Mouse (Mus musculus) lung, embryonic 14.5 days (tissue): ENCODE results near the gene Mto1. TPM values are rescaled to one million over a fixed set of nuclear protein-coding genes. Genes with fewer than 3 reads are reported as not detected.

Source experiments
- ATAC-seq: fragments of 200-750 bp; cut with Nextera tagmentation; 2 replicates; pipeline ENCODE4 v1.8.0; 2017; ENCODE audit warnings: mild to moderate bottlenecking, moderate TSS enrichment, moderate library complexity; ENCODE audit not compliant: insufficient read depth
- DNase-seq: peaks from one replicate; pipeline ENCODE4 v3.0.0-alpha.2; 2015
- H3K27ac ChIP-seq: fragments of 300-500 bp; sonication (generic); 2 replicates; pipeline ENCODE4 v1.5.1; 2014; ENCODE audit warnings: low read depth, mild to moderate bottlenecking, moderate library complexity
- H3K27me3 ChIP-seq: fragments of 300-500 bp; sonication (generic); 2 replicates; pipeline ENCODE4 v1.6.1; 2014; ENCODE audit warnings: low read length, control low read depth; ENCODE audit not compliant: insufficient read depth
- H3K36me3 ChIP-seq: fragments of 300-500 bp; sonication (generic); 2 replicates; pipeline ENCODE4 v1.6.1; 2014; ENCODE audit warnings: control low read depth; ENCODE audit not compliant: insufficient read depth
- H3K4me1 ChIP-seq: fragments of 300-500 bp; sonication (generic); 2 replicates; pipeline ENCODE4 v1.6.1; 2014; ENCODE audit warnings: antibody characterized with exemption, control low read depth; ENCODE audit not compliant: insufficient read depth
- H3K4me2 ChIP-seq: fragments of 300-500 bp; sonication (generic); 2 replicates; pipeline ENCODE4 v1.6.1; 2014; ENCODE audit warnings: mild to moderate bottlenecking
- H3K4me3 ChIP-seq: fragments of 300-500 bp; sonication (generic); 2 replicates; pipeline ENCODE4 v1.5.1; 2014; ENCODE audit warnings: low read depth, low read length
- H3K9ac ChIP-seq: fragments of 300-500 bp; sonication (generic); 2 replicates; pipeline ENCODE4 v1.6.1; 2014
- H3K9me3 ChIP-seq: fragments of 300-500 bp; sonication (generic); 2 replicates; pipeline ENCODE4 v1.6.1; 2016; ENCODE audit warnings: low read depth, low read length, control low read depth
- CTCF ChIP-seq: IDR thresholded peaks from 2 replicates; pipeline ENCODE4 v1.5.1; 2016; ENCODE audit warnings: antibody characterized with exemption, low read depth
- WGBS: fragments of 180-500 bp; shearing (Covaris S2); extraction: QIAGEN DNeasy Blood & Tissue Kit; methylation state at CpG from one replicate; pipeline ENCODE4 v1.1.7; 2014; 5-methylcytosine and 5-hydroxymethylcytosine counted together
- polyA plus RNA-seq: library from polyadenylated mRNA; unstranded; fragments of >200 nt; fragmentation: Nextera tagmentation; extraction: Ambion mirVana; gene quantifications from 2 replicates; pipeline ENCODE4 v1.2.1, GENCODE M21; 2014

Mto1 gene
- polyA plus RNA-seq: 25.0 and 26.8 TPM in 2 replicates

DNA sequence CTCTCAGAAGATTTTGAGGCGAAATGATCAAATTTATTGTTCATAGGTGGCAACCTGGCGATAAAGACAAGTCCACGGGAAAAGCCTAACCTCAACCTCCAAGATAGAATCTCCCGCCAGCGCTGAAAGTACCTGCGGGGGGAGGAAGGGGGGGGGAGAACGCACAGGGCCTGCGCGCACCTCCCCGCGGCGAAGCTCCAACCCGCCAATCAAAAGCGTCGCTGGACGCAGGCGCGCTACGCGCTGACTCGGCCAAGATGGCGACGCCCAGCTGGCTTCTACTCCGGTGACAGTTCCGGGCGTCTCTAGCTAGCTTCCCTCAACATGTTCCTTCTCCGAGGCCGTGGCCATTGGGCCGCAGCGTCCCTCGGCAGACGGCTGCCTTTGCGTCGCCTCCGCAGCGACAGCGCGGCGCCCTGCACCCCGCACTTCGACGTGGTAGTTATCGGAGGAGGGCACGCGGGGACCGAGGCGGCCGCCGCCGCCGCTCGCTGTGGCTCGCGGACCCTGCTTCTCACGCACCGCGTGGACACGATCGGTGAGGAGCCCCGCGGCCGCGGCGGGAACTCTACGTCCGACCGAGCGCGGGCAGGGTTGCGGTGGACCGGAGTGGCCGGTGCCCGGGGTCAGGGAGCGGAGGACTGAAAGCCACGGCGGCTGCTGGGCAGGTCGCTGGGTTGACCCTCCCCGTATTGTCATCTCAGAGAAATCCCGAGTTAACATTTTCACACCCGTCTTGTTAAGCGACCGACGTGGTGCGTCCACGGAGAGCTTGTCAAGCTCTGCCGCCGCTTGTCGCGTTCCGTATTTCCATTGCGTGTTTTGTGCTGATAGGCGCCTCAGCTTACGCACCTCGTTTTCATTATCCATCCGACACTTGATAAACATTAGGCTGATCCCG, at the start of gene Mto1, which contains the start of gene Gm17324:
TSS of gene Mto1 (plus strand) at position 236 of the 901 bp plus-strand sequence.
TSS of gene Gm17324 (minus strand) at position 814 of the 901 bp plus-strand sequence.
- Histone ChIP-seq H3K4me2 (peak within 1 kb of the TSS; percentile 80), H3K9me3 (no peaks in the 10 kb centered on the region), H3K36me3 (peaks cover 20% of the 10 kb centered on the region), H3K9ac (peak within 1 kb of the TSS; percentile 91), H3K27ac (peak within 1 kb of the TSS; percentile 92), H3K4me3 (peak within 1 kb of the TSS; percentile 99), H3K27me3 (peaks cover 24% of the 10 kb centered on the region), H3K4me1 (peaks cover 6% of the 10 kb centered on the region)
- peak; percentile 97 for DNase-seq
- 0 out of 2 replicates have a peak, but pooled peaks have one; percentile 3 for TF ChIP-seq CTCF
- WGBS: under 1% methylated on average over 95 of the region's 96 CpGs
- ATAC-seq: peak; percentile 94

DNA sequence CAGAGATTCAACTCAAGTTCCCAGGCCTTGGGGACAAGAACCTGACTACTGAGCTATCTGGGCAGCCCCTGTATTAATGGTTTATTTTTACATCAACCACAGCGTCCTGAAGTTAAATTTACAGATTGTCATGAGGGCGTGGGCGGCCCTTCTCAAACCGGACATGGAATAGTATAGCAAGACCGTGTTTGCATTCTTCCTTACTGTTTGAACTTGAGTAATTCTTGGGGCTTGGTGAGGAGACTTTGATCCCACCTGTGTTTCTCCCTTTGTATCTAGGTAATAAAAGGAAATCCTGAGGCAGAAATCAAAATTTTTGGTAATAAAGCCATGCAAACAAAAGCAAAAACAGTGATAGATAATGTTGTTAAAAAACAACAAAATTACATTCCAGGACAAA, 47.4 kb upstream of the Mto1 start:
- H3K9me3 ChIP-seq: no peaks in the 10 kb centered on the region
- no peak for TF ChIP-seq CTCF
- no peak overlapping the region for H3K4me3 ChIP-seq
- no peaks in the 10 kb centered on the region for H3K36me3 ChIP-seq
- WGBS: 55% methylated on average over 5 of the region's 5 CpGs
- H3K9ac ChIP-seq: no peak overlapping the region
- H3K27ac ChIP-seq: no peak overlapping the region
- peaks cover 22% of the 10 kb centered on the region for H3K27me3 ChIP-seq
- no peak for DNase-seq
- no peak for ATAC-seq
- no peaks in the 10 kb centered on the region for H3K4me1 ChIP-seq
- no peak overlapping the region for H3K4me2 ChIP-seq

DNA sequence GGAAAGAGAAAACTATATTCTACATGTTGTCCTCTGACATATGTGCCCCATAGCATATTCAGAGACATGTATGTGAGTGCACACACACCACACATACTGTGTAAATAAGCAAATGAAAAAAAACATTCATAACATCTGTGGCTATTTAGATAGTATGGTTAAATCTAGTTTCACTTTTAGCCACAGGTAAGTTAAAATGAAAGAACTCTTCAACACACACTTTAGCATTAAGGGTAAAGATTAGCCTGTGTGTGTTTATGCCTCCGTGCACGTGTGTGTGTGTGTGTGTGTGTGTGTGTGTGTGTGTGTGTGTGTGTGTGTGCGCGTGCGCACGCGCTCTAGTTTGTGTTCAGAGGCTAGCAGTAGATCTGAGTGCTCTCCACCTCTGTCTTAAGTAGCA, 46.4 kb upstream of the Mto1 start:
- no peak for TF ChIP-seq CTCF

DNA sequence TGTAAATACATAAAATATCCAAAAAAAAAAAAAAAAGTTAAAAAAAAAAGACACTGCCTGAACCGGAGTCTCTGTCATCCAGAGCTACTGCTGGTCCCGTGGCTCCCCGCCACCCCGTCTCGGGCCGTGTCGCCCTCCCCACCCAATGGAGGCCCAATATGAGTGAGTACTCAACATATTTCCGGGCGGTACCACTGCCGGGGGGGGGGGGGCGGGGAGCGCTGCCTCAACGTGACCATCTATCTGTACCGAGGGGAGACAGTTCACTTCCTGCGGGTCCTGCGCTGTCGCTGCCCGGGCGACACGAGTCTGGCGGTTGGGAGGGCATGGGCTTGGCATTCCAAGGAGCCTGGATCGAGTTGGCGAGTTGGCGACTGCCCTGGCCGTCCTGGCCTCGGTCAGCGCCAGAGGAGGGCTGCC, 20.6 kb upstream of the Mto1 start:
- ATAC-seq (peak; percentile 63; the same call in 1 of the 2 replicates), DNase-seq (peak; percentile 38)
- H3K27me3 ChIP-seq: no peaks in the 10 kb centered on the region
- H3K4me2 ChIP-seq: peak overlapping the region; percentile 67
- 18% methylated on average over 26 of the region's 27 CpGs for WGBS
- peak overlapping the region; percentile 30 for H3K4me3 ChIP-seq
- H3K36me3 ChIP-seq: no peaks in the 10 kb centered on the region
- peak overlapping the region; percentile 31; the same call in 1 of the 2 replicates for H3K9ac ChIP-seq
- H3K4me1 ChIP-seq: no peaks in the 10 kb centered on the region
- H3K9me3 ChIP-seq: no peaks in the 10 kb centered on the region
- TF ChIP-seq CTCF: no peak
- H3K27ac ChIP-seq: no peak overlapping the region

More for the DNA sequence above, 46.4 kb upstream of the Mto1 start:
- Histone ChIP-seq H3K27me3 (peaks cover 12% of the 10 kb centered on the region), H3K4me1 (no peaks in the 10 kb centered on the region), H3K9ac (no peak overlapping the region), H3K4me3 (no peak overlapping the region), H3K4me2 (no peak overlapping the region), H3K27ac (no peak overlapping the region), H3K36me3 (no peaks in the 10 kb centered on the region), H3K9me3 (no peaks in the 10 kb centered on the region)
- no peak for ATAC-seq
- WGBS: 80% methylated on average over 7 of the region's 7 CpGs
- no peak for DNase-seq

DNA sequence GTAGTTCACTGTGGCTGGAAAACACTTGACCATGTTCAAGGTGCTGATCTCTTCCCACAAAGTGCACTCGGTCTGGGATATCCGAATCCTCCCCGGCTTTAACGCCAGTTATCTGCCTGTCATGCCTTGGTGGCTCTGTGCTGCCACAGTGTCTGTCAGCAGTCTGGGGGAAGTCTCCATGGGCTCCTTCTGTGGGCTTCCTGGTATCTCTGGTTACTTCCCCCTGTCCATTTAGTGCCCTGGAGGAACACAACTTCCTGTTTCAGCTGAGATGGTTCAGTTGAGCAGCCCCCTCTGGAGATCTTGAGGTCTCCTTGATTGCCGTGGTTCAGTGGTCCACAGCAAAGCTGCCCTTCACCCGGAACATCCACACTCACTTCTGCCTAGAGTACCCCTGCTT, 19.8 kb upstream of the Mto1 start:
- Histone ChIP-seq H3K4me1 (no peaks in the 10 kb centered on the region), H3K9me3 (no peaks in the 10 kb centered on the region), H3K36me3 (no peaks in the 10 kb centered on the region), H3K9ac (no peak overlapping the region), H3K4me2 (0 out of 2 replicates have a peak overlapping the region, but pooled peaks have one; percentile 67), H3K27me3 (no peaks in the 10 kb centered on the region), H3K27ac (no peak overlapping the region), H3K4me3 (no peak overlapping the region)
- no peak for ATAC-seq
- DNase-seq: no peak
- 83% methylated on average over 6 of the region's 6 CpGs for WGBS
- TF ChIP-seq CTCF: no peak

DNA sequence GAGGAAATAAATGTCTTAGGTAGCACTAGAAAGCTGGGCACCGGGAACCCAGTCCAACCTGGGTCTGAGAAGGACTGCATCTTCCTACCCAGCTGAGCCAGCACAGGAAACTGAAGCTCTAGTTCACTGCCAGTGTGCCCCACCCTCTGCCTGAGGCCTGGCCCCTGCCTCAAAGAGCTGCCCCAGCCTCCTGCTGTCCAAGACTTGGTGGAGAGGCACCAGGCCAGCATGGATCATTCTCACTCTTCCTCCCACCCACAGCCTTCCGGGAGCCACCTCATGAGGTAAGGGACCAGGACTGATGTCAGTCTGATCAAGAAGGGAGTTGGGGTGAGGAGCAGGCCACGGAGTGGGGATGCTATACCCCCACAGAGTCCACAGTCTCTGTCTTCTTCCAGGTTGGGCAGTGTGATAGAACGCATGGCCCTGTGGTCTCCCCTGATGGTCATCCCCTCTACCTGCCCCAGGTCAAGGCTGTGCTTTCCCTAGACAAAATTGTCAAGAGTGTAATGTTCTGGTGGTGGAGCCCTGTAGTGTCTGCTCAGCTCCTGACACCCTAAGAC, 19.1 kb upstream of the Mto1 start:
- H3K9me3 ChIP-seq: no peaks in the 10 kb centered on the region
- WGBS: 80% methylated on average over 4 of the region's 4 CpGs
- no peaks in the 10 kb centered on the region for H3K36me3 ChIP-seq
- H3K27me3 ChIP-seq: no peaks in the 10 kb centered on the region
- TF ChIP-seq CTCF: no peak
- DNase-seq: no peak
- no peak overlapping the region for H3K27ac ChIP-seq
- H3K9ac ChIP-seq: no peak overlapping the region
- H3K4me2 ChIP-seq: no peak overlapping the region
- no peak overlapping the region for H3K4me3 ChIP-seq
- H3K4me1 ChIP-seq: no peaks in the 10 kb centered on the region
- ATAC-seq: no peak

DNA sequence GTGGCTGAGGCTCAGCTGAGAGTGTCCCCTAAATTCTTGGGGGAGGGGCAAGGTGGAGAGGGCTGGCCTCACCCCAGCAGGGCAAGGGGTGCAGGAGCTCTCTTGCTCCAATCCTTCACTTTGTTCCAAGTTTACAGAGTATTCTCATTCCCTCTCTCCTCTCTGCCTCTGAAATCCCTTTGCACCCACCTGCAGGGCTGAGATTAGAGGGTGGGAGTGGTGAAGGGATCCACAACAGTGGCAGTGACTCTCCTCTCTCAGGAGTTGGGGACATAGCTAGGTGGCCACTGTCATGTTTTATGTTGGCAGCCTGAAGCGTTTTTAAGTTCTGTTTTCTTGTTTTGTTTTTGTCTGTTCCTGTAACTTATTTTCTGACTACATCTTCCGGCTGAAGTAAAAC, 18.5 kb upstream of the Mto1 start:
- Histone ChIP-seq H3K4me1 (no peaks in the 10 kb centered on the region), H3K4me3 (no peak overlapping the region), H3K36me3 (no peaks in the 10 kb centered on the region), H3K9ac (no peak overlapping the region), H3K27ac (no peak overlapping the region), H3K27me3 (no peaks in the 10 kb centered on the region), H3K9me3 (no peaks in the 10 kb centered on the region), H3K4me2 (no peak overlapping the region)
- WGBS: 59% methylated on average over 2 of the region's 2 CpGs
- TF ChIP-seq CTCF: no peak
- DNase-seq: no peak
- no peak for ATAC-seq
